Mouse (Mus musculus): ENCODE data around the gene Kdm3a.

The Kdm3a gene

DNA sequence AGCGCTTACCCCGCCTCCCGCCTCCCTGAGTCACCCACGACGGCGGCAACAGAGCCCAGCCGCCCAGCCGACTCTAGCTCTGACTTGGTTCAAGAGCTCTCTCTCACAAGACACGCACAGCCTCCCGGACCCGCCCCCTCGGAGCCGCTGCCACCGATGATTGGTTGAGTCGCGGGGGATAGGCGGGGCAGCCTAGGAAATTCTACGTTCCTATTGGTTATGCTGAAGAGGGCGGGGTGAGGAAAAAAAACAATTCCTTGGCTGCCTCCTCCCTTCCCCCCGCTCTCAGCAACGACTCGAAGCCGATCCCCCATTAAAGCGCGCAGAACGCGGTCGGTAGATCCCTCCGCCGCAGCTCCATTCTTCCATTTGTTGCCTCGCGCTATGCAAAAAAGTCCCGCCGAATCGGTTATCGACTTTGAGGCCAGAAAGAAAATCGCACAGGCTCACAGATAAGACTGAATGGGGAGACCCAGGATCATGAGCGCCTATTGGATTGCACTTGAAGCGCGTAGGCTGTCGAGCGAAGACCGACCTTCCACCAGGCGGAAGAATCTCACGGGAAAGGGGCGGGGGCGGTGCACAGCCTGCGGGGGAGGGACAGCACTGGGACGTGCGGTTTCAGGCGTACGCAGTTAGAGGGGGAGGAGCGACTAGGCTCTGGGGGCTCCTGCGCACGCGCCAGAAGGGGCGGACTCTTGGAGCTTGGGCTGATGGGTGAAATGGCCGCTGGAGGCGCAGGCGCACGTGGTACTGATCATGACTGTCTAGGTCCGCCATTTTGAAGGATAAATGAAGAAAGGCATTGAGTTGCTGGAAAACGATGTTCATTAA, at the start of gene Kdm3a:
Gene Kdm3a (minus strand): TSS at position 162 of the 834 bp plus-strand sequence.
- DNase-seq (ENCODE audit: low read depth): peak; percentile 99

DNA sequence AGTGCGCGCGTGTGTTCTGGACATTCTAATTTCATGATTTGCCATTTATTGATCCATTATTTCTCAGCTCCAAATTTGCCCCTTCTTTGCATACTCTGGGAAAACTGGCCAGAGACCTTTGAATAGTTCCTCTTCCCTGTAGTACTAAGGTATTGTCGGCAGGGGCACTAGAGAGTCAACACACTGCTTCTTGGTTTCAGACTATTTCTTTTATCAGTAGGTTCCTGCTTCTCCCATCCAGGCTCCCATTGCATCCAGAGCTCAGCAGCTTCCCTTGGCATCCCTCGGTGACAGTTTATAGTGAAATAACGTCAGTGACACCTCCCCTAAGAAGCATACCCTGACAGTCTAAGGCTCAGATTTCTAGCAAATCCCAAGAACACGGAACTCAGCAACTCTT, 46.1 kb upstream of the Kdm3a start:
- DNase-seq (ENCODE audit: low read depth): no peak

DNA sequence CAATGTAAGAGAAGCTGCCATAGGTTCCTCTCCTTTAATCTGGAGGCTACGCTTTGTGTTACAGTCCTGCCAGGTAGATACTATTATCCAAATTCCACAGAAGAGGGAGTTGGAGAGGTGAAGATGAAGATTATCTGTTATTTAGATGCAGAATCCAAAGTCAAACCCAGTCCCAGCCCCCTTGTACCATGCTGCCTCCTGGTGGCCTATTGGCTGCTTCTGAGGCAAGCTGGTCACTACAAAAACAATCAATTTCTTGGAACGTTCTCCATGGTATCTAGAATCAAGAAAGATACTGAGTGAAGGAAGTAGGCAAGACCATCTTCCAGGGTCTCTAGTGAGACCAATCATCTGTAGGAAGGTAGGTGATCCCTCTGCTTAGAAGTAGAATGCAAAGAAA, 40.4 kb upstream of the Kdm3a start:
- DNase-seq (ENCODE audit: low read depth): peak; percentile 57

DNA sequence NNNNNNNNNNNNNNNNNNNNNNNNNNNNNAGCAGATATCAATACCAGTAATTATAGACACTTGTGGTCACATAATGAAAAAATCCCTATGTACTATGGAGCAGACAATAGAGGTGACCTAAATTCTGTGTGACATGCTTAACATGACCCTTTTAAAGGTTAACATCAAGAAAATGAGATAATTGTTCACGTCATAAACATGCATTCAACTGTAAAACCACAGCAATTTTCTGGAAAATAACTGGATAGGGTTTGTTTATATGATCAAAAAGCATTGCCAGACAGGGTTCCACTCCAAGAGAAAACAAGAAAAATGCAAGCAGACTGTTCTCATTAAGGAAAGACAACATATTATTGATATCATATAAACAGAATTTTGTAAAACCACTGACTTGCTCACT, 31.7 kb upstream of the Kdm3a start:
- DNase-seq (ENCODE audit: low read depth): no peak

DNA sequence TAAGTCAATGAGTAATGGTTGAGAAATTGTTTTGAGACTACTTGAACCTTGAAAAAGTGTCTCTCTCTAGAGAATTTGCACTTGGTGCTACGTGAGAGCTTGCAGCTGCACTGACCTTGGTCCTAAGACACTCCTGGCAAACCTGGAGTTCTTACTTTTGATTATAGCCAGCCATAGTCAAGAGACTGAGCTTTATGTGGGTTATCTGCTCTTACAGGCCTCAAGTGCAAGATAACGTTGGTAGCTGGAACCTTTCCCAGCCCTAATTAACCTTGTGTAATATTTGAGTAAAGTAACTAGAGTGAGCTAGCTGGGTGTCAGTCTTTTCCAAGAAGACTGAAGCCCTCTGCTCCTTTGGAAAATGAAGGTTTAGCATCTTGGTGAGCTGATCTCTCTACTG, 25.5 kb upstream of the Kdm3a start:
- no peak for DNase-seq (ENCODE audit: low read depth)

DNA sequence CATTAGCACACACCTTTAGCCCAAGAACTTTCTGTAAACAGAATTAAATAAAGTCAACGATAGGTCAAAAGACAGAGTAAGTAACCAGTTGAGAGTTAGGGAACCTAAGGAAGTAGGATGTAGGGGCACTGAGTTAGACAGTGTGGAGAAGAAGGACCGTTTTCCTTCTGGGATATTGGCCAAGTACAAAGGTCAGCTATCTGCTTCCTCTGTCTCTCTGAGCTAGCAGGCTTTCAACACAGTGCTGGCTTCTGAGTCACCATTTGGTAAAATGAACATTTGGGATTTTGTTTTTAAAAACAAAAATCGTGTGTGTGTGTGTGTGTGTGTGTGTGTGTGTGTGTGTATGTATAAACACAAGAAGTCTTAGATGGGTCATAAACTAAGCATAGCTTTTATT, 23.0 kb upstream of the Kdm3a start:
- DNase-seq (ENCODE audit: low read depth): peak; percentile 36

DNA sequence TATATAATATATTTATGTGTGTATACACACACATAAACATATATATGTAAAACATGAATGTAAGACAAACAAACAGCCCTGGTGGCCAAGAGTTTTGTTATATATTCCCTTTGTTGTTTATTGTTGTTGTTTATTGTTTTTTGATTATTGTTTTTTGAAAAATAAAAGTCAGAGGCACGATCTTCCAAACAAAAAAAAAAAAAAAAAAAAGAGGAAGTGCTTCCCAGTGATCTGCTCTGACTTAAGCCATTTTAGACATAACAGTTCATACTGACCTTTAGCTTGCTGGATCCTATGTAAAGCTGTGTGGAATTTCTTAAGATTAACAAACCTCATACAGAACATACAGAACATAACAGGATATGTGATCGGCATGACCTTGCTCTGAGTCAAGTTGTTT, 19.1 kb upstream of the Kdm3a start:
- no peak for DNase-seq (ENCODE audit: low read depth)

DNA sequence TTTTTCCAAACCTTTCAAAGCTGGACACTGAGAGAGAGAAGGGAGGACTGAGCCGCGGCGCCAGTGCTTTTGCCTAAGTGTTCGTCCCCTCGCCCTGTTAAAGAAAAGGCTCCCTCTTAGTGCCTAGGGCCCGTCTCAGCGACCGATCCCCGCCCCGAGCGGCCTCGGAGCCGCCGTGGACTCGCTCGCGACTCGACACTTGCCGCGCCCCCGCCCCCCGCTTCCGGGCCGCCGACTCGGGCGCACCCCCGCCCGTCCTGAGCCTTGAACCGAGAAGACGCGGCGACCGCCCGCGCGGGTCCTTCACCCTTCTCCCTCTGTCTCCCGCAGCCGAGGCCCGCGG, 333 bp downstream of the Kdm3a start:
- DNase-seq (ENCODE audit: low read depth): no peak

DNA sequence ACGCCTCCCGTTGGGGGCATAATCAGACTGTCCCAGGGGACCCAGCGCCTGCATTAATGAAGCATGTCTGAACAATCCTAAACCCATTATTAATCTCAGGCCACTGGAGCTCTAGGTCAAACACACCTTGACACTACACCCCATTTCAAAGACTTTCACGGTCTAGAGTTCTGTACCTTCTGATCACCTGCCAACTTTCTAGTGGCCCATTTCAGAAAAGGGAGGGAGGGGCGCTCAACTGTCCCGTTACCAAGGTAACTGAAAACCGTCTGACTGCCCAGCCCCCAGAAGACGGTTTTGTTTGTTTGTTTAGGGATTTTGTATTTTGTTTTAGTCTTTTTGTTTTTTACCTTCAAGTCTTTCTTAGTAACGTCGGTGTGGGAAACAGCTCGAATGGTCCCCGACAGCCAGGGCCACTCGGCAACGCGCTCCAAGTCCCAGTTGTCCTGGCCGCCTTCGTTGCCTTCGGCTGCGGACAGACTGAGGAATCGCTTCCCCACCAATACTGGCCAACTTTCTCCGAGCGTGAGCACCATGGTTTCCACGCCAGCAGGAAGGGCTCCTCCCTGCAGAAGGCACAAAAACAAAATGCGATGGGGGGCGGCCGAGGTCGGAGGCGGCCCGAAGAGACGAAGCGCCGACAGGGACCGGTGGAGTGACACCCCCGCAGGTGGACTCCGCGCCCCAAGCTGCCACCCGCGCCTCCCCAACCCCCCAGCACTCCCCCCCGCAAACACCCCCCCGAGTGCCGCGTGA, 906 bp downstream of the Kdm3a start:
- peak; percentile 25 for DNase-seq (ENCODE audit: low read depth)

DNA sequence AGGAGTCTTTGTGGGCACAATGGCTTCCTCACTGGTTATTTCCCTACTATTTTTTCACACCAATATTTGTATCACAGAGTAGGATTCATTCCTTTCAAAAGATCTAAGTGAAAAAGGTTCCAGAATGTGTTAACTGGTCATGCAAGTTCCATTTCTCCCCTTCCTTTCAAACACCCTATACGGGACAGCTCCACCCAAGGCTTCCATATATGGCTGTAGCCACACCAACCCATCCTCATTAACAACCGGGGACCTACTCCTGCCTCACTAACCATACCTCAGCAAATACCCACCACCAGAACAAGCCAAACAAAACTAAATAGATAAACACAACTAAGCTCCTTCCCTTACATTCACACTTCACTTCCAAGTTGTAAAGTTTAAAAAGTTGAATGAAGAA, 1.6 kb downstream of the Kdm3a start:
- DNase-seq (ENCODE audit: low read depth): peak; percentile 49

DNA sequence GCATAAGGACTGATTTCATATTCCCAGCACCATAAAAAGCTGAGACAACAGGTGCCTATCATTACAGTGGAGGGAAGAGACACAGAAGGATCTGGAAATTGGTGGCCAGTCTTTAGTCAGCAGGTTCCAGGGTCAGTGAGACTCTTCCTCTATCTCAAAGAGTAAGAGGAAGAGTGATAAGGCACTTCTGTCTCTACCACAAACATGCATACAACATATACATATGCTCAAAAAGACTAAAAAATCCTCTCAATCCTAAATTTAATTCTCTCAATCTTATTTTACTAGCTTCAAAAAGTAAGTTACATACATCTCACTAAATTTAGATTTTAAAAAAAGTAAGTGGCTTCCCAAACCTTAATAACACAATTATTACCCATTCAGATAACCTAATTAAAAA, 5.5 kb downstream of the Kdm3a start:
- DNase-seq (ENCODE audit: low read depth): peak; percentile 32

DNA sequence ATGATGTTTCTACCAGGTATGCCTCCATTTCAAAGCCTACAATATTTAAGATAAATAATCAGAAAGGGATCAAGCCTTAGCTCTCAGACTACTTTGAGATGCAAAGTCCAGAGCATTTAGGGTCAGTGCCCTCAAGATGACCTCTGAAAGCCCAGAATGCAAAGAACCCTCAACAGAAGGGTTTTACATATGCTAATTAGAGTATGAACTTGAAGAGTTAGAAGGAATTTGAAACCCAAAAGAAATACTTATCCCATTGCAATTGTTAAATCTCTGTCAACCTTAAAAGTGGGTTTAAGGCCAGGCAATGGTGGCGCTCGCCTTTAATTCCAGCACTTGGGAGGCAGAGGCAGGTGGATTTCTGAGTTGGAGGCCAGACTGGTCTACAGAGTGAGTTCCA, 6.8 kb downstream of the Kdm3a start:
- DNase-seq (ENCODE audit: low read depth): no peak

DNA sequence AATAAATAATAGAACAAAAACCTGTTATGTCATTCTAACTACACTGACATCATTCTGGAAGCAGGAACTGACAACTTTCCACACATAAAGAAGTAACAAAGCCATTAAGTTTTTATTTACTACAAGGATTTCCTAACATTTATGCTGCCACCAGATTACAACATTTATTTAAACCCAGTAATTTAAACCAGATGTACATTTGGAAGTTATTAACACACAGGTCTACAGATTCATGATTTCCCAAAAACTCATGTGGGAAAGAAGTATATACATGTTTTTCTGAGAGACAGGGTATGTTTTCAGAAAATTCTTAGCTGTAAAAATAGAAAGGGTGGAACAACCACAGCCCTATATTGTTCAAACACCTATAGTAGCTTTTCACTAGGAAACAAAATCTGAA, 8.1 kb downstream of the Kdm3a start:
- DNase-seq (ENCODE audit: low read depth): no peak

DNA sequence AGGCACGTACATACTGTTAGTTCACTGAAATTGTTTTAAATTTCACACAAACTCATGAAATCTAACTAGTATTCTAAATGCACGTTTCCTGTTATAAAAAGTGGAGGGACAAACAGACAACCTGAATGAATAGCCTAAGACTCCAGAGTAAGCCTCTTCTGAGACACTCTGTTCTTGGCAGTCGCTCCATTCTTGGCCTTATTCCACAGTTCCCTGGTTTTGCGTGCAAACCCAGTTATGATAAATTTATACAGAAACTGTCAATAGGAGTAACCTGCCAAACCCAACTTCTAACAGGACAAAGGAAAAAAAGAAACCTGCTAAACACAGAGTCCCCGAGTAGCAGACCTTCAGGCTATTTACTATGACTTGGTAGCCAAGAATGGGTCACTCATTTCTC, 10.8 kb downstream of the Kdm3a start:
- DNase-seq (ENCODE audit: low read depth): no peak

DNA sequence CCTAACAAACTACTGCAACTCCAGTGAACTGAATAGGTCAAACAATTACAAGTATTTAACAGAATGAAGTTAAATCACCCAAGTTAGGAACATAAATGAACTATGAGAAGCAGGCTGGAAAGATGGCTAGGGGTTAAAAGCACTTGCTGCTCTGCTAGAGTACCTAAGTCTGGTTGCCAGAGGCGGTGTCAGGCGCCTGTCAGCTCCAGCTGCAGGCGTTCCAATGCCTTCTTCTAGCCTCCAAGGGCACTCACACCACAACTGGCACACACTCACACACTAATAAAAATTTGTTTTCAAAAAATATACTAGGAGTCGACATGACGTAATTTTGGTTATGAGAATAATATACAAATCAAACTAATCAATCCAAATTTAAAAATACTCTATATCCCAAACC, 11.2 kb downstream of the Kdm3a start:
- DNase-seq (ENCODE audit: low read depth): no peak

DNA sequence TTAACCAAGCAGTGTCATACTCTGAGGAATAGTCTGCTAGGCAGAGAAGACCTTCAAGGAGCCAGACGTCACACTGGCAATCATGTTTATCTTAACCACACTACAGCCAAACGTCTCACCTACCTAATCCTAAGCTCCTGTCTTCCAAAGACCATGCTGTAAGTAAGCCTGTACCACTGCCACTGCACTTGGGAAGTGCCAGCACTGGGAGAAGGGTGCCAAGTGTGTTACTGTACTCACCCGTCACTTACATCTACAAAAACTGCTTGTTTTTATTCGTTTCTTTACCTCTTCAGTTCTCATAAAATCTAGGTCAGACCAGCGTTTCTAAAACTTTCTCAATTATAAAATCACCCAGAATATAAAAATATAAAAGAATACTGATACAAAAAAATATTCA, 15.8 kb downstream of the Kdm3a start:
- DNase-seq (ENCODE audit: low read depth): no peak

DNA sequence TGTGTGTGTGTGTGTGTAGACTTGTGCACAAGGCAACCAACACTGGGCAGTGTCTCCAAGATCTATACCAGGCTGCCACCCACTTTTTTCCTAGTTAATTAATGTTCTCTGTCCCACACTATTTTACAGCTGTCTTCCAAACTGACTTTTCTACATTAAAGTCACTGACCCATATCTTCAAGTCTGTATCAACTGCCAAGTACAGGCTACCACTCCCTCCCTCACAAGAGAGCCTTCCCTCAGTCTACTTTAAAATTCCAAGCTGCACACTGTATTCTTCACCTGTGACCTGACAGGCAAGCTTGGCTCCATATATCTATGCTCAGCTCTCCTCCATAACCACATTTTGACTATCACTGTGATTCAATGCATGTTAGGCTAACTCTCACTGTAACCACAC, 19.6 kb downstream of the Kdm3a start:
- no peak for DNase-seq (ENCODE audit: low read depth)

DNA sequence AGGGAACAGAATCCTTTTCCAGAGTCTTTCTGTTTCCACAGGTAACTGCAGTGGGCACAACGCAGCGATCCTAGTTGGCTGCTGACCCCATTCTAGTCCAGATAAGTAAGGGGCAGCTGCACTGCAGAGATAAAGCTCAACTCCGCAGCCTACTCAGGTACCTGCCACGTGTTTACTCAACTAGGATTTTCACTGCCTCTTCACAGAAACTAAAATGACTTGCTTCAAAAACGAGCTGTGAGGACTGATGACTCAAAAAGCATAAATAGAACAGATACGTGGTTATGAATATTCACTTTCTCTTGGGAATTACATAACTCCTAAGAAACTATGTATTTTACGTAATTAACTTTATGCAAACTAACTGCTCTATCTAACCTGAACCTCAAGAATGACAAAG, 22.8 kb downstream of the Kdm3a start:
- no peak for DNase-seq (ENCODE audit: low read depth)

DNA sequence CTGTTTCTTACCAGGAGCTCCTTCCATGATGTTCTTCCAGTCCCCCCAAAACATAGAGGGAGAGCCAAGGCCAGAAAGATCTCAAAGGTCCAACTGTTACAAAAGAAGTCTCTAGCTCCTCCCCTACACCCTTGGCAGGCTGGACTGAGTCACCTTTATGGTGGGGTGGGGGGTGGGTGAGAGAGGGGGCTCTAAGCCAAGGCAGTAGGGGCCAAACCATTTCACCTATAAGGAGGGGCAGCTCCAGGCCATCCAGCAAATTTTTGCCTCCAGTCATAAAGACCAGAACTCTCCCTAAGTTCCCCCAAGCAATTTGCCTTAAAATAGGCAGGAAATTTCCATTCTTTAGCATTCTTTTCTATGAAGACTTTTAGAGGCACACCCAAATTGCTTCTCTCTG, 23.8 kb downstream of the Kdm3a start:
- DNase-seq (ENCODE audit: low read depth): no peak

DNA sequence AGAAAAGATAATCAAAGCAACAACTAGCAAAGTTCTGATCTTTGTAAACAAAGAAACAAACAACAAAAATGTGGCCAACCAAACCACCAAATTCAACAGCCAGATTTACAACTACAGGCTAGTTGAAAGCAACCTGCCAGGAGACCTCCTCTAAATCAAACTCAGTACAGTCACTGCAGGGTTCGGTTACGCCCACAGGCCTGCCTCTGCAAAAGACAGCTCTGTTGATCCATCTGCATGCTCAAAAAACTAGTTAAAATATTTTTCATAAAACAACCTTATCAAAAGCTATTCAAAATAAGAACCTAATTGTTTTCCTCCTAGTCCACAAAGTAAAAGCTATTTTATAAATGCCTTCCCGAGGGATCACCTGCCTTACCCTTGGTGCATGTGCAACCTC, 25.0 kb downstream of the Kdm3a start:
- DNase-seq (ENCODE audit: low read depth): no peak

DNA sequence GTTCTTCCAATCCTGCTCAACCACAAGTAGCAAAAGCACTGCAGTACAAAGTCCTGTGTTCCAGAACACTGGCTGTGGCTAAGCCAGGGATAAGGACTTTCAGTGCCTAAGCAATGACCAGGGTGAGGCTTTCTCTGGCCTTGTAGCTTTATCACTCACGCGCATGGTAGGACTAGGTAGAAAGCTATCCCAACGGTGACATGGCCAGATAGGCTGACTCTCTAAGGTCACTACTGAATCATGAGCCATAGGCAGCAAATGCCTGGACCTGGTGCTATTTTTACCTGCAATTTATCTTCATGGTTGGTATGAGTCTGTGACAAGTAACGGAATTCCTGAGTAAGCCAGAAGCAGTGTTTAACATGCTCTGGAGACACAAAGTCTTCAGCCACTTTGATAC, 42.6 kb downstream of the Kdm3a start:
- no peak for DNase-seq (ENCODE audit: low read depth)

DNA sequence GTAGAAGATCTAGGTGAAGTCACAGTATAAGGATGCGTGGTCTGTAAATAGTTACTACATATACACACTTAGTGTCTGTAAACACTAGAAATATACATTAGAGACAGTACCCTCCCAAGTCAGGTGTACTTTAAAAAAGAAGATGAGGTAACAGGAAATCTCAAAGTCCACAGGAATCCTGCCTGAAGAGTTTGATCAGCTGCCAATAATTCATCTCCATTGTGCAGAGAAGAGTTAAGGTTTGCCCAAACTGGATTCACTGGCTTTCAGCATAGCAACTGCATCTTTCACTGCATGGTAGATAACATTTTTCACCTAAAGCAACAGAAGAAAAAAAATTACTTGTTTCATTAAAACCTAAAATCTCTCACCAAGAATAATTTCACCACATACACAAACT, 43.4 kb downstream of the Kdm3a start:
- DNase-seq (ENCODE audit: low read depth): no peak

DNA sequence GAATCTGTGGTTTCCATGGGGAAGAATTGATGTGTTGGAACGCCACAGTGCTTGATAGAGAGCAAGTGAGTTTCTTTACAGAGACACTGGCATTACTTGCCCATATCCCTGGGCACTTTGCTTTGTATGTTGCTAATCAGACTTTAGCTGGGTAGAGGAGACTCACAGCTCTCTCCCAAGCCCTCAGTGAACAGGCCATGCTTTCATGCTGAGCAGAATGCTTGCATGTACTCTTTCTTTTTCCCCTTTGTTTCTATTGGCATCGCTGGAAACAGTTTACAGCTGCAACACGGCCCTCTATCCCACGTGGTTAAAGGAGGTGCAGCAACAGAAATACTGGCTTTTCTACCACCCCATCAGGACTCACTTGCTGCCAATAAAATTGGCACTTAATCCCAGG, 49.6 kb downstream of the Kdm3a start:
- no peak for DNase-seq (ENCODE audit: low read depth)

DNA sequence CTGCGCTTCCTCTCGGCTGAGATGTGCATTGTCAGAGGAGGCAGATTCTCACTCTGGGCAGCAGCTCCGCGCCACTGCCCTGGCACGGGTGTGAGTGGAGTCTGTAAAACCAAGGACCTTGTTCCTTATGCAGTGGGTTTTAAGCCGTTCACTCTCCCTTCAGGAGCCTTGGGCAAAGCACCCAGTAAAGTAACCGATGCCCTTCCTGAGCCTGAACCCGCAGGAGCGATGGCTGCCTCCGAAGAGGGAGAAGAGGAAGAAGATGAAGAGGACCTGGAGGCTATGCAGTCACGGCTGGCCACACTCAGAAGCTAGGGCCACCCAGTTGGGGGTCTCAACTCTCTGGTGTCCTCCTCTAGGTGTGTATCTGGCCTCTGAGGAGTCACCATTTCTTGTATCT, 53.3 kb downstream of the Kdm3a start:
- DNase-seq (ENCODE audit: low read depth): no peak
